Mouse (Mus musculus): ENCODE results near the gene Vmn1r78.
"Not testable (repeated sequence)": the region's sequence is repeated elsewhere in the genome, so short reads cannot be mapped to it uniquely, and the experiment has no call there.

Vmn1r78 gene

DNA sequence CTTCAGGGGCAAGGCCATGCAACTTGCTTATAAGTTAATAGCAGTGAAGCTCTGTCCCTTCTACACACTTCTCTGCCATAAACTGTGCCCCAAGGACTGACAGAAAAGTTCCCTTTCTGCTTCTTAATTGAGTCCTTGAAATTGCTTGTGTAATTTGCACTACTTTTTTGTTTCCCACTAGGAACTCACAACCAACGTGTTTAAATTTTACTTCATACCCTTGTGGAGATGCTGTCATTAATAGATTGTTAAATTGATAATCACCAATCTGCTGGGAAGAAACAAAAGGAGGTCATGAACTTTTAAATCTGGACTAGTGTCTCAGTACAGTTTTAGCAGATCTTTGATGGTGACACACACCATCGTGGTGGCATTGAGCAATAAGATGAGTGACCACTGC lies at the start of gene Vmn1r78:
TSS of gene Vmn1r78 (plus strand) at position 301 of the 400 bp plus-strand sequence.
- no peak for DNase-seq (ENCODE audit: low spot score in 2 of 2)

DNA sequence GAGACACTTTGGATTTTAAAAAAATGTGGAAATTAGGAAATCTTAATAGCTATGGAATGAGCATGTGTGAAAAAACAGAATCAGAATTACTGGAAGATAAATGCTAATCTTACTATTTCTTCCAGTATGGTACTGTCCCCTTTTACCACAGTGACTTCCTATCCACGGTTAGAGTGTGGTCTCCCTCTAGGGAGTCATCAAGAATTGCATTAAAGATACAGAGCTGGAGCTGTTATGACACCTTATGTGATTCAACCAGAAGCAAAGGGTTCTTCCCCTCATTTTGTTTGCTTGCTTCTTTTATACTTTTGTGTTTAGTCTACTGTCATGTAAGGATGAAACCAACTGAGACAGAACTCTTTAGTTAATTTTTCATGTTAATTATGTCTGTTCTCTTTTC lies 6.4 kb downstream of the Vmn1r78 start:
- not testable (repeated sequence) for DNase-seq (ENCODE audit: low spot score in 2 of 2)

DNA sequence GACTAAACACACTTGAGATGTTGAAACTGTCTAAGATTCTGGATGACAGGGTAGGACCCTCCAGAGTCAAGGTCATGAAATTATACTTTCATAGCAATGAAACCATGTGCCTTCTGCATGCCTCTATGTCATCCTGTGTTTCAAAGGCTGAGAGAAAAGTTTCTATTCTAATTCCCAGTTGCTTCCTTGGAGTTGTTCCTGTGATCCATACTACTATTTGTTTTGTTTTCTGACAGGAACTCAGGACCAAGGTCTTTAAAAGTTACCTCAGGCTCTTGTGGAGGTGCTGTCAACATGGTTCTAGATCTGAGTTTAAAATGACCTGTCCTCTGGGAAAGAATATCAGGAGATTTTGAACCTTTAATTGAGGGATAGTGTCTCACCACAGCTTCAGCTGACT lies 20.9 kb downstream of the Vmn1r78 start, which contains the start of gene Vmn1r79:
TSS of gene Vmn1r79 (plus strand) at position 301 of the 400 bp plus-strand sequence.
- not testable (repeated sequence) for DNase-seq (ENCODE audit: low spot score in 2 of 2)

DNA sequence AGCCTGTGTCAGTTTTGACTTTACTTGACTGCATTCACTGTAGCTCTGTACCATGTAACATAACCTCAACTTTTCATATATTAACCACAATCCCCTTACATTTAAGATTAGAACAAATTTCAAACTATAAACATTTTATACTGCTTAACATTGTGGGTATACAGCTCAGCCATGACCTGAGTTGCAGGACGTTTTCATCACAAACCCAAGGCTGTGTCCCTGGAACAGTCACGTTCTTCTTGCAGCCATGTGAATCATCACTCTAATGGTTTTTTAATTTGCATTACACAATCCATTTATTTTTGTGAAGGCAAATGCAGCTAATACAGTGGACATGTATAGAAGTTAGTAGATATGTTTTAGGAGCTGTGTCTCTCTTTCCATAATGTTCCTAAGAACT lies 22.9 kb downstream of the Vmn1r78 start:
- not testable (repeated sequence) for DNase-seq (ENCODE audit: low spot score in 2 of 2)

DNA sequence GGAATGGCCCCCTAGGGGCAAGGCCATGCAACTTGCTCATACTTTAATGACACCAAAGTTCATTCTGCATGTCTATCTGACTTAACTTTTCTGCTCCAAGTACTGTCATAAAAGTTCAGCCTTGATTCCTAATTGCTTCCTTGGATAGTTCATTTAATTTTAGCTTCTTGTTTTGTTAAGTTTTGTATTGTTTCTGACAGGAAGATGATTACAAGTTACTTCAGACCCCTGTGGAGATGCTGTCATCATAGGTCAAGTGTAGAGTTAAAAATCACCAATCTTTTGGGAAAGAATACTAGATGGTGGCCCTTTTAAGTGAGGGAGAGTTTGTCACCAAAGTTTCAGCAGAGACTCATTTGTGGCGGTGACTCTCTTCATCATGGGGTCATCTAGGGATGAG lies 38.9 kb downstream of the Vmn1r78 start, which contains the start of gene Vmn1r80:
TSS of gene Vmn1r80 (plus strand) at position 301 of the 400 bp plus-strand sequence.
- DNase-seq (ENCODE audit: low spot score in 2 of 2): no peak

DNA sequence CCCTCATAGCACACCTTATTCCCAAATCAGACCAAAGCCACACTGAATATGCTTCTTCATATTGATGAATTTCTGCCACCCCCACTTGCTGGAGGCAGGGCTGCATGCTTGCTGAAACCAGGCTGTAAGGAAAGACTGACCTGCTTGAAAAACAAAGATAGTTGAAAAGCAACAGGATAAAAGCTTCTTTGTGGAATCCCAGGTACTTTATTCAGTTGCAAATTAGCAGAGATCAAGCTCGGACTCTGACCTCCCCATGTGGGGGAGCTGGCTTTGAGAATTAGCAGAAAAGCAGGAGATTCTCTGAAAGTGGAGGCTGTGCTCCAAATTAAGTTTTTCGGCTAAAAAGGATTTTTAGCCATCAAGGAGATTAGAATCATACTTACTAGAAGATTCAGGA lies 54.1 kb downstream of the Vmn1r78 start:
- no peak for DNase-seq (ENCODE audit: low spot score in 2 of 2)

Measured in urinary bladder, postnatal 4 days (tissue).